Mouse (Mus musculus): Measurements from ENCODE around the gene Cadm4.

Gene Cadm4

GRCm38 (mm10) chr7:24533806-24534205 lies 52.0 kb downstream of the Cadm4 start:
- no peak for DNase-seq

GRCm38 (mm10) chr7:24534301-24534700 lies 52.5 kb downstream of the Cadm4 start:
- DNase-seq = no peak

- DNase-seq = no peak
Observed at GRCm38 (mm10) chr7:24537081-24537480, 55.3 kb downstream of the Cadm4 start.

GRCm38 (mm10) chr7:24537591-24537990 lies 55.8 kb downstream of the Cadm4 start:
- DNase-seq = no peak

GRCm38 (mm10) chr7:24538154-24538553 lies 56.3 kb downstream of the Cadm4 start:
- DNase-seq = no peak

- DNase-seq = no peak
Observed at GRCm38 (mm10) chr7:24538701-24539100, 56.9 kb downstream of the Cadm4 start.

GRCm38 (mm10) chr7:24539686-24540085 lies 57.9 kb downstream of the Cadm4 start:
- DNase-seq = no peak

- DNase-seq = peak in 1 of 2 experiments; percentile 35
Observed at GRCm38 (mm10) chr7:24544506-24544905, 62.7 kb downstream of the Cadm4 start.

GRCm38 (mm10) chr7:24546068-24546614 lies 64.3 kb downstream of the Cadm4 start, which contains the start of the genes Pinlyp and Xrcc1:
TSS of gene Pinlyp (minus strand) at chr7:24546118.
TSS of gene Xrcc1 (plus strand) at chr7:24546289.
- DNase-seq = no peak

- peak; percentile 98 to 99 for DNase-seq
Observed at GRCm38 (mm10) chr7:24546634-24547389, 65.0 kb downstream of the Cadm4 start.

GRCm38 (mm10) chr7:24547534-24548036 lies 65.8 kb downstream of the Cadm4 start:
- no peak for DNase-seq

GRCm38 (mm10) chr7:24551985-24552759 lies 70.3 kb downstream of the Cadm4 start:
- DNase-seq = no peak
